In the genomic region with DNA sequence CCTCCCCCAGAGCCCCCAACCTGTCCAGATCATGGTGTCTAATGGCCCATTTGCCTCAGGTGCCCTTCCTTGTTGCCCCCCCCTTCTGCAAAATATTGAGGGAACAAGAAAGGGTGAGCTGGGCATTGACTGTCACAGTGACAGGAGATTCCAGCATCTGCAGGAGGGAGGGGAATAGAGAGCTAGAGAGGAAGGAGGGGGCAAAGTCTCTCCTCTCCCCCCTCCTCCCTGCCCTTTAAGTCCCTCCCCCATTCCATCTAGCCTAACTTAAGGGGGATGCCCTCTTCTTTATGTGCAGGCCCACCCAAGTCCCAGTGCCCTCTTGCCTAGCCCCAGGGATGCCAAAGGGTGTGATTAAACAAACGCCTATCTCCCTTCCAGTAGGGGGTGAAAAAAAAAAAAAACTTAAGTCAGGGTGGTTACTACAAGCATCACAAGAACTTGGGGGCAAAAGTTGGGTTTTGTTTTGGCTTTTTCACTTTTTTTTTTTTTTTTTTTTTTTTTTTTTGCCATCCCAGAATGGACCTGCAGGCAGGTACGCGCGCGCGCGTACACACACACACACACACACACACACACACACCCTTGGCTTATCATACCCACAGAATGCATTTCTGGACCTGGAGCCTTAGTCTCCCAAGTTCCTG, we compare ENCODE assay signal across 9 mouse cellular contexts.
DNase-seq lines count a peak whose midpoint lies in the region; ATAC-seq lines count a peak whose summit lies in the region.
"Had no signal": no experiment of that assay in that cellular context is flagged by ENCODE, and none has a peak within 500 bp of the region (broad histone marks: within the 10 kb centered on the region; RNA-seq: fewer than 3 reads in every experiment).

No protein-coding gene starts in this region.

- H3K27ac ChIP-seq in kidney, embryonic 16.5 days (ENCODE audit: low read length): no peak overlapping the region
- no peak overlapping the region for H3K27ac ChIP-seq in embryonic facial prominence, embryonic 13.5 days
- H3K27ac ChIP-seq in hindbrain, embryonic 11.5 days (ENCODE audit: low read depth, low read length): no peak overlapping the region
- no peak overlapping the region for H3K27ac ChIP-seq in midbrain, embryonic 16.5 days (ENCODE audit: low read length)
- H3K27ac ChIP-seq: liver, embryonic 15.5 days had no signal

- H3K4me2 ChIP-seq in kidney, embryonic 16.5 days (replicated peaks; ENCODE audit: low read depth, low read length): peak overlapping the region; percentile 34; the same call in 1 of the 2 replicates
- peak overlapping the region; percentile 58 for H3K4me2 ChIP-seq in embryonic facial prominence, embryonic 13.5 days
- H3K4me2 ChIP-seq in hindbrain, embryonic 11.5 days (replicated peaks; ENCODE audit: low read depth, low read length): peak overlapping the region; percentile 38
- H3K4me2 ChIP-seq in midbrain, embryonic 16.5 days (ENCODE audit: low read length): peak overlapping the region; percentile 94

- no peak for ATAC-seq in kidney, embryonic 16.5 days (ENCODE audit: low FRiP score, low TSS enrichment)
- ATAC-seq in embryonic facial prominence, embryonic 13.5 days (ENCODE audit: insufficient number of reproducible peaks, insufficient read depth, low FRiP score, low TSS enrichment, low read depth): no peak
- ATAC-seq in hindbrain, embryonic 11.5 days (ENCODE audit: low FRiP score): no peak
- no peak for ATAC-seq in midbrain, embryonic 16.5 days

- no peaks in the 10 kb centered on the region for H3K9me3 ChIP-seq in kidney, embryonic 16.5 days (ENCODE audit: low read length)
- H3K9me3 ChIP-seq in embryonic facial prominence, embryonic 13.5 days: no peaks in the 10 kb centered on the region
- no peaks in the 10 kb centered on the region for H3K9me3 ChIP-seq in hindbrain, embryonic 11.5 days (ENCODE audit: control insufficient read depth, low read length)
- no peaks in the 10 kb centered on the region for H3K9me3 ChIP-seq in midbrain, embryonic 16.5 days (replicated peaks; ENCODE audit: control insufficient read depth, low read length, poor library complexity, severe bottlenecking)
- H3K9me3 ChIP-seq: liver, embryonic 15.5 days had no signal

- 0% methylated on average over 7 of the region's 7 CpGs for WGBS in kidney, embryonic 16.5 days
- WGBS in embryonic facial prominence, embryonic 13.5 days: 0% methylated on average over 7 of the region's 7 CpGs
- 2% methylated on average over 7 of the region's 7 CpGs for WGBS in hindbrain, embryonic 11.5 days
- 4% methylated on average over 7 of the region's 7 CpGs for WGBS in midbrain, embryonic 16.5 days

- H3K4me1 ChIP-seq in kidney, embryonic 16.5 days (ENCODE audit: insufficient read depth, low read length): peaks cover 13% of the 10 kb centered on the region
- H3K4me1 ChIP-seq in embryonic facial prominence, embryonic 13.5 days: peaks cover 36% of the 10 kb centered on the region
- peaks cover 8% of the 10 kb centered on the region for H3K4me1 ChIP-seq in hindbrain, embryonic 11.5 days (replicated peaks; ENCODE audit: control insufficient read depth, insufficient read depth, low read length)
- H3K4me1 ChIP-seq in midbrain, embryonic 16.5 days (ENCODE audit: control insufficient read depth, insufficient read depth, low read length): peaks cover 58% of the 10 kb centered on the region
- H3K4me1 ChIP-seq: liver, embryonic 15.5 days had no signal

- H3K4me3 ChIP-seq in kidney, embryonic 16.5 days (ENCODE audit: low read length): peak overlapping the region; percentile 19; the same call in 1 of the 2 replicates
- H3K4me3 ChIP-seq in embryonic facial prominence, embryonic 13.5 days: peak overlapping the region; percentile 36
- peak overlapping the region; percentile 21 for H3K4me3 ChIP-seq in hindbrain, embryonic 11.5 days (ENCODE audit: low read depth, low read length)
- H3K4me3 ChIP-seq in midbrain, embryonic 16.5 days (ENCODE audit: low read depth, low read length): peak overlapping the region; percentile 49

- no peak for DNase-seq in kidney, adult 11 months
- DNase-seq in hindbrain, embryonic 11.5 days (ENCODE audit: low spot score): peak; percentile 27
- no peak for DNase-seq in adrenal gland, postnatal 10 days
- DNase-seq in ovary, adult 18-20 months (ENCODE audit: low spot score): no peak
- DNase-seq in lung, postnatal 36 days: no peak

- H3K27me3 ChIP-seq in kidney, embryonic 16.5 days (ENCODE audit: insufficient read depth, low read length): peaks cover 97% of the 10 kb centered on the region
- peaks cover 100% of the 10 kb centered on the region for H3K27me3 ChIP-seq in embryonic facial prominence, embryonic 13.5 days
- H3K27me3 ChIP-seq in hindbrain, embryonic 11.5 days (ENCODE audit: control insufficient read depth, insufficient read depth, low read length): peaks cover 80% of the 10 kb centered on the region
- peaks cover 48% of the 10 kb centered on the region for H3K27me3 ChIP-seq in midbrain, embryonic 16.5 days (ENCODE audit: control insufficient read depth, insufficient read depth, low read depth, low read length)

- no peak overlapping the region for H3K9ac ChIP-seq in kidney, embryonic 16.5 days (replicated peaks; ENCODE audit: low read length)
- H3K9ac ChIP-seq in embryonic facial prominence, embryonic 13.5 days: no peak overlapping the region
- no peak overlapping the region for H3K9ac ChIP-seq in hindbrain, embryonic 11.5 days (ENCODE audit: low read depth, low read length)
- no peak overlapping the region; the same call in 1 of the 2 replicates for H3K9ac ChIP-seq in midbrain, embryonic 16.5 days (ENCODE audit: low read depth, low read length)
- H3K9ac ChIP-seq: liver, embryonic 15.5 days had no signal

- no peaks in the 10 kb centered on the region for H3K36me3 ChIP-seq in kidney, embryonic 16.5 days (ENCODE audit: insufficient read depth, low read length)
- no peaks in the 10 kb centered on the region for H3K36me3 ChIP-seq in embryonic facial prominence, embryonic 13.5 days
- no peaks in the 10 kb centered on the region for H3K36me3 ChIP-seq in hindbrain, embryonic 11.5 days (ENCODE audit: control insufficient read depth, insufficient read depth, low read length)
- H3K36me3 ChIP-seq in midbrain, embryonic 16.5 days (ENCODE audit: control insufficient read depth, insufficient read depth, low read length): no peaks in the 10 kb centered on the region
- H3K36me3 ChIP-seq: liver, embryonic 15.5 days had no signal

Comparison
In these comparisons a context has a peak if more than half of its experiments do, and no peak if none do; other contexts are left out.
1. H3K4me2 ChIP-seq: peak in every context shown above with its lines; median percentile 94 in midbrain, embryonic 16.5 days; 58 in embryonic facial prominence, embryonic 13.5 days; 38 in hindbrain, embryonic 11.5 days; 34 in kidney, embryonic 16.5 days.